In the genomic region with DNA sequence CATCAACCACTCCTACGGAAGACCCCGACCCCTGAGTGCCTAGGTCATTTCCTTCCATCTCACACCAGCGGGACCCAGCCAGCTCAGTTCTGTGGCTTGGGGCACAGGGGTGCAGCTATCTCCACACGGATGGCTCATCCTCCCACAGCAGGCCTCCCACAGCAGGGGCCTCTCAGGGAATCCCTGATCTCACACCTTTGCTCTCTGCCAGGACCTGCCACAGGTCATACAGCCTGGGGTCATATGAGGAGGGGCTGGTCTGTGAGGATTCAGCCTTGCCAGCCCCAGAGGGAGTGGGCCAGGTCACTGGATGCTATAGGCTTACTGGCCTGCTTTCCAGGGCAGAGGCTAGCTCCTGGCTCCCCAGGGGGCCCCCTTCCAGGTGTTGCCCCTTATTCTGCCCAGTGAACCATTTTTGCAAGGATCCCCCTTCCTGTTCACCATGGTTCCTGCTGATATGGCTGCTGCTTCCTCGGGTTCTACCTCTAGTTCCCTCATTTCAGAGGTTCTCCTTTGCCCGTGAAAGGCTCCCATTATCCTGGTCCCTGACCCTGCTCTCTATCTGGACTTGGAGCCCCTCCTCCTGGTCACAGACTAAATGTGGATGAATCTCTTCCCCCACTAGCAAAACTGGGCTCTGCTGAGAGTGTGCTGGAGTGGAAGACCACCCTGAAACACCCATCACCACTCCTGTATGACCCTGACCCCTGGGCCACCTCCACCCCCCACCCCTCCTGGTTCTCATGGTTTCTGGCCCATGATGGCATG, we compare ENCODE assay signal across 9 mouse cellular contexts. TPM values are rescaled to one million over a fixed set of nuclear protein-coding genes. Genes with fewer than 3 reads are reported as not detected.
DNase-seq lines count a peak whose midpoint lies in the region; ATAC-seq and TF ChIP-seq lines count a peak whose summit lies in the region.
"Had no signal": no experiment of that assay in that cellular context is flagged by ENCODE, and none has a peak within 500 bp of the region (broad histone marks: within the 10 kb centered on the region; RNA-seq: fewer than 3 reads in every experiment).

No protein-coding gene starts in this region.

- H3K4me3 ChIP-seq in heart, embryonic 10.5 days = peak overlapping the region; percentile 87
- peak overlapping the region; percentile 72 to 95 for H3K4me3 ChIP-seq in MEL (ENCODE audit: control insufficient read depth in 1 of 2, insufficient read depth in 1 of 2, low read depth in 2 of 2, low read length in 2 of 2)
- peak overlapping the region; percentile 70 for H3K4me3 ChIP-seq in hindbrain, embryonic 11.5 days (ENCODE audit: low read depth, low read length)
- H3K4me3 ChIP-seq in midbrain, embryonic 10.5 days = peak overlapping the region; percentile 93

- no peaks in the 10 kb centered on the region for H3K9me3 ChIP-seq in heart, embryonic 10.5 days
- no peaks in the 10 kb centered on the region for H3K9me3 ChIP-seq in MEL (replicated peaks; ENCODE audit: insufficient read depth, low read length)
- no peaks in the 10 kb centered on the region for H3K9me3 ChIP-seq in hindbrain, embryonic 11.5 days (ENCODE audit: control insufficient read depth, low read length)
- H3K9me3 ChIP-seq in midbrain, embryonic 10.5 days (replicated peaks) = no peaks in the 10 kb centered on the region

- WGBS in heart, embryonic 10.5 days = 28% methylated on average over 6 of the region's 6 CpGs
- WGBS in hindbrain, embryonic 11.5 days = 31% methylated on average over 6 of the region's 6 CpGs
- 46% methylated on average over 6 of the region's 6 CpGs for WGBS in midbrain, embryonic 10.5 days

- peaks cover 57% of the 10 kb centered on the region for H3K4me1 ChIP-seq in heart, embryonic 10.5 days
- peaks cover 11 to 34% of the 10 kb centered on the region in 2 experiments; a peak in 3 of 4 replicates for H3K4me1 ChIP-seq in MEL (ENCODE audit: control insufficient read depth in 1 of 2, insufficient read depth in 2 of 2, low read length in 2 of 2)
- peaks cover 2% of the 10 kb centered on the region for H3K4me1 ChIP-seq in hindbrain, embryonic 11.5 days (replicated peaks; ENCODE audit: control insufficient read depth, insufficient read depth, low read length)
- peaks cover 64% of the 10 kb centered on the region for H3K4me1 ChIP-seq in midbrain, embryonic 10.5 days

- H3K27me3 ChIP-seq in heart, embryonic 10.5 days (ENCODE audit: insufficient read depth, poor library complexity, severe bottlenecking) = peaks cover 10% of the 10 kb centered on the region; the same call in 1 of the 2 replicates
- H3K27me3 ChIP-seq in MEL (ENCODE audit: control insufficient read depth in 1 of 2, insufficient read depth in 2 of 2, low read length in 2 of 2) = peaks cover 1 to 3% of the 10 kb centered on the region in 2 experiments; a peak in 1 of 4 replicates
- no peaks in the 10 kb centered on the region for H3K27me3 ChIP-seq in hindbrain, embryonic 11.5 days (ENCODE audit: control insufficient read depth, insufficient read depth, low read length)
- H3K27me3 ChIP-seq in midbrain, embryonic 10.5 days (ENCODE audit: low read depth, poor library complexity, severe bottlenecking) = no peaks in the 10 kb centered on the region

- peak overlapping the region; percentile 83 for H3K4me2 ChIP-seq in hindbrain, embryonic 11.5 days (replicated peaks; ENCODE audit: low read depth, low read length)

- TF ChIP-seq EP300 in MEL (IDR thresholded peaks at IDR 0.05; ENCODE audit: low read depth in 1 of 2, low read length in 2 of 2) = no peak

- no peak; a peak in 1 of 4 replicates for TF ChIP-seq POLR2A in MEL (IDR thresholded peaks at IDR 0.05; ENCODE audit: control insufficient read depth in 1 of 2, insufficient read depth in 1 of 2, low read depth in 1 of 2, low read length in 2 of 2, poor library complexity in 1 of 2)

- peaks cover 66% of the 10 kb centered on the region for H3K79me2 ChIP-seq in MEL (ENCODE audit: control insufficient read depth, insufficient read depth, low read length, poor library complexity)

- ATAC-seq in hindbrain, embryonic 11.5 days (ENCODE audit: low FRiP score) = no peak; the same call in 1 of the 2 replicates

- TF ChIP-seq CTCF in MEL (IDR thresholded peaks at IDR 0.05 in 2 of 3, conservative IDR thresholded peaks at IDR 0.05 in 1 of 3; ENCODE audit: control insufficient read depth in 1 of 3, insufficient read depth in 1 of 3, low read depth in 2 of 3, low read length in 3 of 3, poor library complexity in 1 of 3, severe bottlenecking in 1 of 3) = no peak

- intact Hi-C loops in heart, postnatal 10 days (cut with DNase I) = no loop called here

- peak overlapping the region; percentile 98 for H3K27ac ChIP-seq in heart, embryonic 10.5 days
- peak overlapping the region; percentile 61 for H3K27ac ChIP-seq in MEL (ENCODE audit: control insufficient read depth, low read depth, low read length)
- no peak overlapping the region for H3K27ac ChIP-seq in hindbrain, embryonic 11.5 days (ENCODE audit: low read depth, low read length)
- peak overlapping the region; percentile 99 for H3K27ac ChIP-seq in midbrain, embryonic 10.5 days (replicated peaks)

- H3K36me3 ChIP-seq in heart, embryonic 10.5 days = peaks cover 22% of the 10 kb centered on the region
- H3K36me3 ChIP-seq in MEL (ENCODE audit: control insufficient read depth in 1 of 2, insufficient read depth in 2 of 2, low read length in 2 of 2) = peaks cover 2 to 18% of the 10 kb centered on the region in 2 experiments
- no peaks in the 10 kb centered on the region for H3K36me3 ChIP-seq in hindbrain, embryonic 11.5 days (ENCODE audit: control insufficient read depth, insufficient read depth, low read length)
- peaks cover 47% of the 10 kb centered on the region for H3K36me3 ChIP-seq in midbrain, embryonic 10.5 days

- TF ChIP-seq RAD21 in MEL (IDR thresholded peaks at IDR 0.05; ENCODE audit: low read depth, low read length) = no peak

- H3K9ac ChIP-seq in MEL (ENCODE audit: control insufficient read depth, low read depth, low read length, poor library complexity, severe bottlenecking) = peak overlapping the region; percentile 95
- peak overlapping the region; percentile 42 for H3K9ac ChIP-seq in hindbrain, embryonic 11.5 days (ENCODE audit: low read depth, low read length)

- no peak for DNase-seq in heart, embryonic 10.5 days (ENCODE audit: low spot score)
- DNase-seq in heart, postnatal 10 days = no peak
- peak; percentile 57 for DNase-seq in MEL (ENCODE audit: low read depth, low spot score)
- no peak for DNase-seq in hindbrain, embryonic 11.5 days (ENCODE audit: low spot score)
- no peak for DNase-seq in midbrain, embryonic 10.5 days (ENCODE audit: low spot score)
- no peak for DNase-seq in layer of hippocampus, adult 9-10 months (ENCODE audit: low spot score)
- no peak for DNase-seq in urinary bladder, adult 2 months (ENCODE audit: low spot score)
- DNase-seq in spleen, postnatal 4 days (ENCODE audit: low spot score in 2 of 2) = no peak

RNA-seq across cellular contexts. Expression of a gene that starts 1.6 kb away (rescaled TPM):
- 12.0 and 17.5 TPM in 2 replicates for polyA plus RNA-seq in heart, embryonic 10.5 days (2016; fragmentation: Nextera tagmentation; extraction: Ambion mirVana)
- total RNA-seq in heart, postnatal 10 days (2021) = 10 to 100 TPM; 50.1 TPM
- 99.5 and 102 TPM in 2 replicates for total RNA-seq in MEL (2012; rRNA removed)
- 100 to 1,000 TPM in 1 of 2 experiments, 10 to 100 TPM in 1; 69.0 to 410 TPM for polyA plus RNA-seq in MEL (2012; ENCODE audit: insufficient read depth in 1 of 2, insufficient read length in 2 of 2, low read depth in 1 of 2, low replicate concordance in 2 of 2, missing spikeins in 1 of 2)
- polyA plus RNA-seq in hindbrain, embryonic 11.5 days (2014; fragmentation: Nextera tagmentation; extraction: Ambion mirVana) = 17.2 and 19.4 TPM in 2 replicates
- 18.3 and 20.5 TPM in 2 replicates for polyA plus RNA-seq in midbrain, embryonic 10.5 days (2016; fragmentation: Nextera tagmentation; extraction: Ambion mirVana)
- polyA plus RNA-seq in urinary bladder, adult 2 months (2012; rRNA removed) = 43.1 and 55.5 TPM in 2 replicates

RNA-seq across cellular contexts. Expression of a gene that starts 25.4 kb away (rescaled TPM):
- not detected in 2 replicates for polyA plus RNA-seq in heart, embryonic 10.5 days (2016; fragmentation: Nextera tagmentation; extraction: Ambion mirVana)
- under 1 TPM in 1 of 2 experiments, not detected in 1; 0.41 TPM for total RNA-seq in heart, postnatal 10 days (2021)
- 0.59 and 0.65 TPM in 2 replicates for total RNA-seq in MEL (2012; rRNA removed)
- under 1 TPM in 1 of 2 experiments, not detected in 1; 0.43 TPM for polyA plus RNA-seq in MEL (2012; ENCODE audit: insufficient read depth in 1 of 2, insufficient read length in 2 of 2, low read depth in 1 of 2, low replicate concordance in 2 of 2, missing spikeins in 1 of 2)
- polyA plus RNA-seq in hindbrain, embryonic 11.5 days (2014; fragmentation: Nextera tagmentation; extraction: Ambion mirVana) = 0.26 TPM in 1 of 2 replicates, not detected in the other
- polyA plus RNA-seq in midbrain, embryonic 10.5 days (2016; fragmentation: Nextera tagmentation; extraction: Ambion mirVana) = not detected in 2 replicates
- polyA plus RNA-seq in urinary bladder, adult 2 months (2012; rRNA removed) = not detected in 2 replicates
- total RNA-seq: hematopoietic stem cell, adult 5-6 weeks had no signal

RNA-seq across cellular contexts. Expression of a gene that starts 40.4 kb away (rescaled TPM):
- polyA plus RNA-seq in heart, embryonic 10.5 days (2016; fragmentation: Nextera tagmentation; extraction: Ambion mirVana) = 956 and 1,505 TPM in 2 replicates
- 1,000 to 10,000 TPM; 1,259 to 1,405 TPM for total RNA-seq in heart, postnatal 10 days (2021)
- total RNA-seq in MEL (2012; rRNA removed) = 65.2 and 67.8 TPM in 2 replicates
- polyA plus RNA-seq in MEL (2012; ENCODE audit: insufficient read depth in 1 of 2, insufficient read length in 2 of 2, low read depth in 1 of 2, low replicate concordance in 2 of 2, missing spikeins in 1 of 2) = 100 to 1,000 TPM in 1 of 2 experiments, not detected in 1; 261 TPM
- polyA plus RNA-seq in hindbrain, embryonic 11.5 days (2014; fragmentation: Nextera tagmentation; extraction: Ambion mirVana) = 208 TPM in 2 replicates
- 278 and 293 TPM in 2 replicates for polyA plus RNA-seq in midbrain, embryonic 10.5 days (2016; fragmentation: Nextera tagmentation; extraction: Ambion mirVana)
- polyA plus RNA-seq in urinary bladder, adult 2 months (2012; rRNA removed) = 303 and 339 TPM in 2 replicates

RNA-seq across cellular contexts. Expression of a gene that starts 46.5 kb away (rescaled TPM):
- polyA plus RNA-seq in heart, embryonic 10.5 days (2016; fragmentation: Nextera tagmentation; extraction: Ambion mirVana) = 511 and 613 TPM in 2 replicates
- total RNA-seq in heart, postnatal 10 days (2021) = 100 to 1,000 TPM; 260 to 267 TPM
- total RNA-seq in MEL (2012; rRNA removed) = 419 and 438 TPM in 2 replicates
- 100 to 1,000 TPM in 1 of 2 experiments, not detected in 1; 282 TPM for polyA plus RNA-seq in MEL (2012; ENCODE audit: insufficient read depth in 1 of 2, insufficient read length in 2 of 2, low read depth in 1 of 2, low replicate concordance in 2 of 2, missing spikeins in 1 of 2)
- polyA plus RNA-seq in hindbrain, embryonic 11.5 days (2014; fragmentation: Nextera tagmentation; extraction: Ambion mirVana) = 76.0 and 84.7 TPM in 2 replicates
- 80.0 and 96.6 TPM in 2 replicates for polyA plus RNA-seq in midbrain, embryonic 10.5 days (2016; fragmentation: Nextera tagmentation; extraction: Ambion mirVana)
- 805 and 1,244 TPM in 2 replicates for polyA plus RNA-seq in urinary bladder, adult 2 months (2012; rRNA removed)

RNA-seq across cellular contexts. Expression of a gene that starts 56.6 kb away (rescaled TPM):
- 32.7 and 33.5 TPM in 2 replicates for polyA plus RNA-seq in heart, embryonic 10.5 days (2016; fragmentation: Nextera tagmentation; extraction: Ambion mirVana)
- 1 to 10 TPM; 2.5 to 2.8 TPM for total RNA-seq in heart, postnatal 10 days (2021)
- 40.6 and 50.7 TPM in 2 replicates for total RNA-seq in MEL (2012; rRNA removed)
- 10 to 100 TPM in 1 of 2 experiments, not detected in 1; 74.7 TPM for polyA plus RNA-seq in MEL (2012; ENCODE audit: insufficient read depth in 1 of 2, insufficient read length in 2 of 2, low read depth in 1 of 2, low replicate concordance in 2 of 2, missing spikeins in 1 of 2)
- polyA plus RNA-seq in hindbrain, embryonic 11.5 days (2014; fragmentation: Nextera tagmentation; extraction: Ambion mirVana) = 28.8 and 31.4 TPM in 2 replicates
- polyA plus RNA-seq in midbrain, embryonic 10.5 days (2016; fragmentation: Nextera tagmentation; extraction: Ambion mirVana) = 58.0 and 61.3 TPM in 2 replicates
- 1.3 TPM in 2 replicates for polyA plus RNA-seq in urinary bladder, adult 2 months (2012; rRNA removed)
